Mouse (Mus musculus) cerebellum, postnatal 14 days (tissue): ENCODE measurements around the gene Rpgrip1l.

Experiments used
- DNase-seq, 2 experiments: peaks; one replicate each; pipeline ENCODE4 v3.0.0; 2021; ENCODE audit warnings: mixed read lengths in 2 of 2

The Rpgrip1l gene

DNA sequence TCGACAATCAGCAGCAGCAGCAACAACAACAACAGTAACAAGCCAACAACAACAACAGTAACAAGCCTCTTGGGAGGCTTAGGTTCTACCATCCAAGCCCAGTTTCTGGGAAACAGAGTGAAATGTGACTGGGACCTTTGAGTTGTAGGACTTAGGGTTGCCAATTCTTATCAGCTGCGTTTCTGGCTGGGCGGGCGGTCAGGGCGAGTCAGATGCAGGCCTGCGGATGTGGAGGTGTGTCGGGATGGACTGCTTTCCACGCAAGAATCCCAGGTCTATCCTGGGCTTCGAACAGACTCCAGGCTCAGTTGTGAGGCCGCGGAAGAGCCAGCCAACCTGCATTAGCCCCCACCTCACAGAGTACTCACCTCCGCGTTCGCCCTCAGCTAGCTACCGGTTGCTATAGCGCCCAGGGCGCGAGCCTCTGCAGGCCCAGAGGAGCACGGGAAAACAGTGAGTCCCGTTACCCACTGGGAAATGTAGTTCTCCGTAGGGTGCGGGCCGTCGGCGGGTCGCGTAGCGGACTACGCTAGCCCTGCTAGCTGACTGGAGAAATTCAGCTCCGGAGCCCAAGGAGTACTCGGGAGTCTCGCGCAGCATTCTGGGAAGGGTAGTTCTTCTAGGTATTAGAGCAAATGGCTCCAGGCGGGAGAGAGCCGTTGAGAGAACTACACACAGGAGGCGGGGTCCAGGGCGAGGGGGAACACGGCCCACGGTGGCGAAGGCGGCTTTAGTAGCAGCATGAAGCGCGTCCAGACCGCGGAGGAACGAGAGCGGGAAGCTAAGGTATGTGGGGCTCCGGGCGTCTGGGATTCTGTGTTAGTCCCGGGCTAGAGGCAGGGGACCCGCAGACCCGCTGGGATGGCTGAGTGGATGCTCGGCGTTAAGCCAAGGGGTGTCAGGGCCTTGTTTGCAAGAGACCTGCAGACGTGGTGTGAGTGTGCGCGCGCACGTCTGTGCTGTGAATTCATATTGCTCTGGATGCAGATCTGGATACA lies at the start of gene Rpgrip1l, which contains the start of gene Fto:
Gene Rpgrip1l (minus strand): TSS at position 428 of the 998 bp plus-strand sequence.
Gene Fto (plus strand): TSS at position 691 of the 998 bp plus-strand sequence.
- DNase-seq: peak; percentile 97 to 98

DNA sequence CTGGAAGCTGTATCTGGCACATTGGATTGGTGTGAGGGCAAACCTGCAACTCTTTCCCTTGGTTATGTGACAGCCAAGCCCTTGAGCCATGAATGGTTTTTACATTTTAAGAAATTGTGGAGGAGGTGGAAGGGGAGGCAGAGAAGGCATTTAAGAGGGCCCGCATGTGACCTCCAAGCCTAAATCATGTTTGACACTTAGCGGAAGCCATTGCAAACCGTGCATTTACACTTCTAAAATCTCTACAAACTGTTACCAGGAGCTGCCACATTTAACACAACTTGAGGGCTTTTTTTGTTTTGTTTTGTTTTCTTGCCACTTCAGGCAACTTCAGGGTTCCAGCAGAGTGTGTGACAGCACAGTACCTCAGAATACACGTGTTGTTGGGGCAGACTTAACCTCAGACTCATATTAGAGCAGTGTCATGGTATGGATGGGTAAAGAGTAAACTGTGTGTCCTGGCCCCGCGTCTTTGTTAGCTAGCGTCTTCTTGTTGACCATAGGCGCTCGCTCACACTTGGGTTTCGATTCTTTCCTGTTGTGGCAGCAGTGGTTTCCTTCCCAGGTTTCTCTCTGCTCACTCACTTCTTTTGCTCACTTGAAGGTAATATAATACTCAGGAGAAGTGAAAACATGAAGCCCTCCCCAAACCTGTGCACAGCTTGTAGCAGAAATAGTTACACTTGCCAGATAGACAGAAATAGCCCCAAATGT lies 47.7 kb upstream of the Rpgrip1l start:
- no peak for DNase-seq

DNA sequence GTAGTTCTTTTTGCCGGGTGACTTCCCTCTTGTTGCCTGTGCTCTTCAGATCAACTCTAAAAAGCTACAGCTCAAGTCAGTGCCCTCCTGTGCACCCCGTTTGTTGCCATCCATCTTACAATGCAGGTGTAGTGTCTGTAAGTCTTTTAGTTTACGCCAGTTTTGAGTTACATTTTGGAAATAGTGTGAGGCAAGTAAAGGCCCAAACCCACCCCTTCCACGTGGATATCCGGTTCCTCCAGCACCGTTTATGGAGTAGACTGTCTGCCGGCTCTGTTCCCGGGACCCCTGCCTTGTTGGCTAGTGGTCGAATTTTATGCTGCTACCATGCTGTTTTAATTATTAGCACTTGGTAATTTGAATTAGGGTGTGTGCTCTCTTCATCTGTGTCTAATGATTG lies 46.4 kb upstream of the Rpgrip1l start:
- no peak for DNase-seq

DNA sequence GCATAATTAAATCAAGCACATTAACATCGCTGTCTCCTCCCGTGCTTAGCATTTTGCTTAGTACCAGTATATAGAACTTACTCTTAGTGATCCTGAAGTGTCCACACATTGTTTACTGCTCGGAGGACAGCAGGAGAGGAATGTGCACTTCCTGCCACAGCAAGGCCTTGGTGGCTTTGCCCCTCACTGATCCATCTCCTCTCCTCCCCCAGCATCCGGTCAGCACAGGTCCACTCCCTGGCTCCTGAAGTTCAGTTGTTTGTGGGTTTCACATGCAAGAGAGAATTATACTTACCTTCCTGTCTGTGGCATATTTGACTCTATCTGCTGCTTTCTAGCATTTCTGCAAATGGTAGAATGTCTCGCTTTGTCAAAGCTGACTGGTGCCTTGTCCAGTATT lies 45.0 kb upstream of the Rpgrip1l start:
- no peak for DNase-seq

DNA sequence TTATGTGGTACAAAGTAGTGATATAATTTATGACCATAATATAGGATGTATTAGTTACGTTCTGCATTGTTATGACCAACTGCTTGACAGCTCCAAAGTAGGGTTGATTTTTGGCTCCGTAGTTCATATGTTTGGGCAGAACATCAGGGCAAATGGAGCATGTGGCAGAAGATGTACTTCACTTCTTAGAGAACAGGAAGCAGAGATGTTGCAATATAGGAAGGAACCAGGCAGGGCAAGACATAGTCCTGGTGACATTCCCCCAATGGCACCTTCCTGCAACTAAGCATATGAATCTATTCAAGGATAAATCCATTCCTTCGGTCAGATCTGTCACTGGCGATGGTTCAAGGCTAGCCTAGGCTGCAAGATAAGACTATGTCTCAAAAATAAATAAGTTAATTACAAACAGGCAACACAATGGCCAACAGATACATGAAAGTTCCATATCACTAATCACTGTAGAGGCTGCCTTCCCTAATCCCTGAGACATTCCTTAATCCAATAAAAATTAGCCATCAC lies 44.5 kb upstream of the Rpgrip1l start:
- no peak for DNase-seq

DNA sequence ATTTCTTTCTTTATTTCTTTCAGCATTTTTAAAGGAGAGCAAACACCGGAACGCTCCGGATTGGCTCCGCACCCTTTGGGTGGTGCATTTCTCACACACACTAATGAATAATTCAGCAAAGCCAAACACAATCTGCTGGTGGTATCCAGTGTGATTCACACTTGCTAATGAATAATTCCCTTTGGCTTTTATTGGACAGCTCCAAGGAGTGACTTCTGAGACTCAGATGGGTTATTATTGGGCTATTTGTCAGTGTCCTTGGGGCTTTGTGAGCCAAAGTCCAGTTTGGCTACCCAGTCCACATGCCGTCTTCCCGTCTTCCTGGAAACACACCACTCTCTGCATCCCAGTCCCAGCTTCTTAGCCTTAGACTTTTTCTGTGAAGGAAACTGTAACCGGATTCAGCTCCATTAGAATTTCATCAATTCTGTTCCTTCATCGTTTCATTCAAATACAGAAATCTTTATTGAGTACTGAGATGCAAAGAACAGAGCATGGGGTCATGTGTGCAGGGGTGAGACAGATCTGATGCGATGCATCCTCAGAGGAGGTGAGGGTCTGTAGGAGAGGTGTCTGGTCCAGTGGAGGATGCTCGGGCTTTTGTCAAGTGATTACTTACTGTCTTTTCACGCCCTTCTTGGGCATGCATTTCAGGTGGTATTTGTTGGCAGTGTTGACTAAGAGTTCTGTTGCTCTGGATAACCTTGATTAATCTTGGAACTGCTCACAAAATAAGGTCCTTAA lies 43.1 kb upstream of the Rpgrip1l start:
- DNase-seq: no peak

DNA sequence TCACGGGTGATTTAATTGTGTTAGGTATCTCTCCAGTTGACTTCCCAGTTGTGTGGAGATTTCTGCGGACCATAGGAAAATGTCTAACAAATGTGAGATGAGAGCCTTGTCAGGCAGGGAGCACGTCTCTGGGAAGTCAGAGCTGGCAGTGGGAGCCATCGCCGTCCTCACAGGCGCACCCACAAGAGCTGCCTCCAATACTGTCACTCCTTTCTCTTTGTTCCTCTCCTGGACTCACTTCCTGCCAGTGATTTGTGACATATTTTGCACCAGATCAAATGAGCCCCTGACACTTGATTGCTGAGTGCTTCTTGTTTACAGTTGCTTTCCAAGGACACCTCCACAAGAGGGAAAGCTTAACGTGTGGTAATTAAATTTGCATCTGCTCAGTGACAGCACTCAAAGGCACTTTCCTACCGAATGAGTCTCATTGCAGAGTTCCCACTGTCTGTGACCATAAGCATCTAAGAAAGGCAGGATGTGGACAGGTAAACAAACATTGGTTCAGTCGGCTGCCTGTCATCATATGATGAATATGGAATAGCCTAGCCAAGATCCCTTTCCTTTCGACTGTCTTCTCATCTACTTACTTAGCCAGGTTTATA lies 42.3 kb upstream of the Rpgrip1l start:
- no peak for DNase-seq

DNA sequence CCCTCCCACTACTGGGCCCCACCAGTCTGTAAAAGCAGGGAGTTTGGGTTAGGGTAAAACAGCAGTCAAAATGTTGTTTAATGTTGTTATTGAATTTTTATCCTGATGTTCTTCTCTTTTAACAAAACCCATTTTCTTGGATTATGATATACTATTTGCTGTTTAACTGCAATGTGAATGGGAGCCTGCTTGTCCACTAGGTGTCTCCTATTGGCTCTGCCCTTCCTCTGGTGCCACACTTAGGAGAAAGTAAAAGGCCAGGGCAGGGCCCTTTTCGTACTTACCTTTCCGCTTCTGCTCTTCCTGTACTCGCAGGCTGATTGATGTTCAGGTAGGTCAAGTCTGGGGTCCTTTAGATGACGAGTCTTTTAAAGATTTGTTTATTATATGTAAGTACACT lies 40.8 kb upstream of the Rpgrip1l start:
- no peak for DNase-seq

DNA sequence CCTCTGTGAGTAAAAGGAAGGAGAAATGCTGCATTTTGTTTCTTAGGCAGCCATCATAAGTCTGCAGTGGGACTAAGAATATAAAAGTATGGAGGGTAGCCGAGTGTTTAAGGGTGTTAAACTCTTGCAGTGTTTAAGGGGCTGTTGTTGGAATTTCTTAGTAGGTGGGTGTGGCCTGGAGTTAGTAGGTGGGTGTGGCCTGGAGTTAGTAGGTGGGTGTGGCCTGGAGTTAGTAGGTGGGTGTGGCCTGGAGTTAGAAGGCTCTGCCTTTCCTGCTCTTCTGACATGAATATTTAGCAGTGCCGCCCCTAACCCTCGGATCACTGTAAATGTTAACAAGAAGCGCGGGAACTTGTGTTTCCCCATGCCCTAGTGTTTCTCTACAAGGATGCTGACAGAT lies 40.0 kb upstream of the Rpgrip1l start:
- no peak for DNase-seq

DNA sequence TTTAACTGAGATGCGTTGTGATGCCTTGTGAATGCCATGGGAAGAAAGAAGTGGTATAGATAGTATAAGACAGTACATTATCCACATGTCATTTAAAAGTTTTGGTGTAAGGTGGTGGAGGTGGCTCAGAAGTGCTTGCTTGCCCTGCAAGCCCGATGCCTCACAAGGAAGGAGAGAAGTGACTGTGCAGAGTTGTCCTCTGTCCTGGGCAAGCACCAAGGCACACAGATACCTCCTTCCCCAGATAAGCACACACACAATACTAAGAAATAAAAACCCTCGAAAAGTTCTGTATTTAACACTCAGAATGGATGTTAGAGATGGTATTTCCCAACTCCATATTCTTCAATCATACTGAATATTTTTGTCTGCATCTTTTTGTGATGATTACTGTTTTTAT lies 39.5 kb upstream of the Rpgrip1l start:
- DNase-seq: no peak

DNA sequence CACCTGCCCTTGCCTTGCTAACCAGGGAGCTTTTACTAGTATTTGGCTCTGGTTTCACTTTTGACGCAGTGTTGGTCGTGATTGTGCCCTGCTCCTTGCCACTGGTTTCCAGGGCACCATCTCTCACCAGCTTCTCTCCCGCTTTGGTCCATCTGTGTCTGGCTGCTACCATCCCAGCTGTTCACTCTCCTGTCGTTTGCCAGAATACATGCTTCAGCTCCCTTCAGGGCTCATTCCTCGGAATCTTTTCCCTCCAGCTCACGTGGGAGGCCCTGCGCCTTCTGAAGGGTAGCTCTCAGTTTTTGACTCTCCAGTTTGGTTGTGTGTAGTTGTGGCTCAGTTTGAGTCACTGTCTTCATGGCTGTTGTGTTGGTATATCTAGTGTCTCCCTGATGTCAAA lies 37.6 kb upstream of the Rpgrip1l start:
- DNase-seq: no peak

DNA sequence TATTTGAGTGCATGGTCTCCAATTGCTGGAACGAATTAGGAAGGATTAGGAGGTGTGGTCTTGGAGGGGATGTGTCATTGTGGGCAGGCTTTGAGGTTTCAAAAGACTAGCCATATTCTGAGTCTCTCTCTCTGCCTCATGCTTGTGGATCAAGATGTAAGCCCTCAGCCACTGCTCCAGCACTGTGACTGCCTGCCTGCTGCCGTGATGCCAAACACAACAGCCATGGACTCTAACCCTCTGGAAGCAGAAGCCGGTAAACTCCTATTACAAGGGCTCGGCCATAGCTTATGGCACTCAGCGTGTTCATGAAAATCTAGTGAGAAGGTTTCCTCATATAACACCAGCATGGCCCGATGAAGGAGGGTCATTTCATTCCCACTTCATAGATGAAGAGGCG lies 36.8 kb upstream of the Rpgrip1l start:
- DNase-seq: no peak

DNA sequence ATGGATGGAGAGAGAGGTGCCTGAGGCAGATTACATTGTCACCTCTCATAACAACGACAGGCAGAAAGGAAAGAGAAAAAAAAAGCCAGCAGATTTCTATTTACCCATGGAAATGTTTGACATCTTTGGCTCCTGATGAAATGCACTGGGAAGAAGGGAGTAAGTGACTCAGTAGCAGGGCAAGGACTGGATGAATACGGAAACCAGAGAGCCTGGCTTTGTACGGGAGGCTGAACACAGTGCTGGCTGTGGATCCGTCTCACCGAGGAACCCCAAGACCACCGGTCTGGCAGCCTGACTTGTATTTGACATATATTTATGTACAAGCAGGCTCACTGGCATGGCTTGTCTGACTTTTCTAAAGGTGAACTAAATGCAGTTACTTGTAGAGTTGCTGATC lies 34.5 kb upstream of the Rpgrip1l start:
- no peak for DNase-seq

DNA sequence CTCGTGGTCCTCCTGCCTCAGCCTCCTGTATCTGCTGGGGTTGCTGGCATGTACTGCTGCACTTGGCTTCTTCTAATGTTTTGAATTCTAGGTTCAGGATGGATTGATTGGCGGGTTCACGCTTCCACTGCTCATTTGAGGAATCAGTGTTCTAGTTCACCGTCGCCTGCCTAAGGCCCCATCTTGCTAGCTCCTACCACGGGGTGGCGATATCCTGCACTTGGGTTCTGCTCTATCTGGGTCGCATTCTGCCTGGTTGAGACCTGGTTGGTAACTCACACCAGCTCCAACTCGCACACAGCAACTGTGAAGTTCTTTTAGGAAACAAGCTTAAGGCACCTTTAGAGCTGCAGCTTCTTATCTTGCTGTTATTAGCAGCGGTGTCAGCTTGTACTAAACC lies 34.1 kb upstream of the Rpgrip1l start:
- DNase-seq: no peak

DNA sequence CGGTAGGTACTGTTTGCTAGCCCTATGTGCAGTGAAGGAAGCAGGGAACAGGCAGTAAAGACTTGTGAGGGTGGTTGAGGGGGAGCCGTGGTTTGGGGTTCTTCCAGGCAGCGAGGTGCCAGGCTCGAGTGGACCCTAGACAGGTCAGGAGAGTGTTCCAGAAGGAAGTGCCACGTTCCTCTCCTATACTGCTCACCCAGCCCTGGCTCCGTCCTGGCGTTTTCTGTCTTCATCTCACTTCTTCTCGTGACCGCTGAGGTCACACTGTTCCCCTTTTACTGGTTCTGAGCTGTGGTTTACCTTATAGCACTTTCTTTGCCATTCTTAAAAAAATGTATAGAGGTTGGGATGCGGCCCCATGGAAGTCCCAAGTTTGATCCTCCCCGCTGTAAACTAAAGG lies 31.6 kb upstream of the Rpgrip1l start:
- DNase-seq: no peak

DNA sequence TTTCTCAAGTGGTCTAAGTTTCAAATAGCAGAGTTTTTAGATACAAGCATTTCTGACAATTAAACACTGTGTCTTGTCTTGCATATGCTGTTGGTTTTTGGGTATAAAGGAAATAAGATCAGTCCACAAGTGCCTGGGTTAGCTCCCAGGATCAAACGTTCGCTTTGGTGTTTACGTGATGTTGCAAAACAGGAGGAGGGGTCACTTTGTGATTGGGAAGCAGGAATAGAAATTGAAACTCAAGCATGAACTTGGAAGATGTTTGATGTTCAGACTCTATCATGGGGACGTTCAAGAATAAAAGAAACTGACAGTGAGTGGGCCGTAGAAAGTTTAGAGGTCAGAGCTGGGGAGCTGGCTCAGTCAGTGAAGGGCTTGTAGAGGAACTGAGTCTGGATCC lies 29.7 kb upstream of the Rpgrip1l start:
- no peak for DNase-seq

DNA sequence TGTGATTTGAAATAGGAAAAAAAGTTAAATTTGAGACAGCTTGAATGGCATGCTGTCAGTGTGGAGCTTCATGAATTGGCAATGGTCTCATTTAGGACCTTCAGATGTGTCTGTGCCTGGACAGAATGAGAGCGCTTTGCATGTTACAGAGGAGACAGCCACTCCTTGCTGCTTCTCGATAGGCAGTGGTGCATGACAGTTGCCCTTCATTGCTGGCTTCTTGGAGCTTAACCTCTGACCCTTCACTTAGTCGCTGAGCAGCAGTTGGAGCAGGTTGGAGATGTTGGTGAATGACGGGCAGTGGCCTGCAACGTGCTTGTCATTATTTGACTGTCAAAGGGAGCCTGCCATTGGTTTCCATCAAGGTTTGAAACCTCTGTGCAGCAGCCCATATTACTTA lies 29.1 kb upstream of the Rpgrip1l start:
- no peak for DNase-seq

DNA sequence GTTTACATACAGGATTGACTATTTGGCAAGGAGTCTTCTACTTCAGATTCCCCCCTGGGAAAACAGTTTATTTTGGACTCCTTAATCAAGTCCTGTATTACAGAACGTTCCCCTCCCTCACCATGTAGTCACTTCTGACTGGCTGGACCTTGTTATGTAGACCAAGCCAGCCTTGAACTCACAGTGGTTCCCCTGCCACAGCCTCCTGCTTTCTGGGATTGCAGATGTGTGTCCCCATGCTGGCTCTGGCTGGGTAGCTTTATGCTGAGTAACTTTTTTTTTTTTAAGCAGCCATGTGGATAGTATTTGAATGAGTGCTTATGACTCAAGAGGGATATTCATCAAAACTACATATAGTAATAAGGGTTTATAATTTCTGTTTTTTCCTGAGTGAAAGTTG lies 27.7 kb upstream of the Rpgrip1l start:
- no peak for DNase-seq

DNA sequence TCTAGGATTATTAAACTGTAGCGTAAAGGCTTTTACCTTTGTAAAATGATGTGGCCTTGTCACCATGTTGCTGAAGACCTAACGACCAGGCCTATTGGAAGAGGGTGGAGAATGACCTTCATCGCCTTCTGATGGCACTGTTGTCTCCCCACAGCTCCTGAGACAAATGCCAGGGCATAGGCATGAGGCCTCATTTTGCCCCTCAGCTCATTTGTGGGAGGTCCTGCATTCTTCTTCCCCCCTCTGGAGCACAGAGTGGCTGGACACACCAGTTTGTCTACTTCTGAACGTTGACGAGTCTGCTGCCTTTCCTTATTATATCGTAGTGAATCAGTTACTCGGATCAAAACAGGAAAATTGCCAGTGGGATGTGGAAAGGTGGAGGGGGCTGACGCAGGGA lies 26.6 kb upstream of the Rpgrip1l start:
- DNase-seq: no peak

DNA sequence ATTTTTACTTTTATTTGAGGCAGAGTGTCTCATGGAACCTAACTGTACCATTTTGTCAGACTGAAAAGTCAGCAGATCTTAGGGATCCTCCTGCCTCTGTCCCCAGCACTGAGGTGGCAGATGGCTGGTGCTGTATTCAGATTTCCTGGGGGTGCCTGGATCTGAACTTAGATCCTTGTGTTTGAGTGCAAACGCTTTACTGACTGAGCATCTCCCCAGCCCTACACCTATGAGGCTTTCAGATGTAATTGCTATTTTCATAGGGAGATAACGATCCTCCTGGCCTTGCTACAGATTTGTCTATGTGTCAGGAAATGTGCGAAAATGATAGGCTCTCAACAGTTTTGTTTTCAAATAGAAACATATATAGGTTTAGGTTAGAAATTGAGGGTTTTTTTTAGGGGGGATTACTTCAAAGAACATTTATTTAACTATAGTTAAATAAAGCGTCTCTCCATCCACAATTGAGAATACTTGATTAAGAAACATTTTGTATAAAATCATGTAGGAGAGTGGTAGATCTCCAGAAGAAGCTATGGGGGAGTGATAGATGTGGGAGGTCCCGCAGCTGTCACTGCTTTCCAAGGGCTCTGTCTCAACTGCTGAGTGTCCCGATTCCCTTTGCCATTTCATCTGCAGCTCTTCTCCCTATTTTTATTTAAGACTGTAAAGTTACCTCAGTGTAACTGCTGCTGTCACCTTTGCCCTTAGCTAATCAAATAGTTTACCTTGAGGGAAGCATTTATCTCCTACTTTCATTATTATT lies 25.5 kb upstream of the Rpgrip1l start:
- no peak for DNase-seq

DNA sequence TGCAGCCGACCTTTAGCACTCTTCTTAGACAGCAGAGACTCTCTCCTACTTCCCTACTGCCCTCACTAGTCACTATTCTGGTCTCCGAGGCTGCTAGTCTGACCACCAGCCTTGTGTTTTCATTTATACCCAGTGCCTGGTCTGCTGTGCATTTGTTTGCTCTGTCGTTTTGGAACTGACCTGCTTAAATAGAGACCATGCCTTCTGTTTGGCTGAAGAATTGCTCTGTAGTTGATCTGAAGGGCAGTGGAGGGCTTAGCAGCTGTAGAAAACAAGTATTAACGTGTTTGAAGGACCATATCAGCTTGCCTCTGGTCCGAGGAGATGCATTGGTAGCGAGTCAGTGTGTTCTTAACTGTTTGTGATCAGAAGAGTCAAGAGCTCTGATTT lies 16.4 kb upstream of the Rpgrip1l start:
- DNase-seq: no peak

DNA sequence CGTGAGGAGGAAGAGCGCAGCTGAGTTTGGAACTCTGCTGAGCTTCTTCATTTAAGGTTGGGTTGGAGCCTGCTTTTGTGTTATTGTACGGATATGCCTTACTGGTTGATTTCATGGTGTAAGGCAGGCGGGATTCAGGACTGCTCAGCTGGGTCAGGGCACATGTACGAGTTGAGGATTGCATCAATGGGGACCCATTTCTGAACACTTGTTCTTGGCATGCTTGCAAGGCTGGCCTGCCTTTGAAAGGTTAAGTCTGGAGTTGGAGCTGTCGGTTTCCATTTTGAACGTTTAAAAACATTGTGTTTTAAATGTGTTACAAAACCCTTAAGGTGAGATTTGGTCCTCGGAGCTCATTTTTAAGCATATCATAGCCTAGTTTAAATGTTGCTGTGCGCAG lies 16.0 kb upstream of the Rpgrip1l start:
- DNase-seq: no peak
